In the genomic region with DNA sequence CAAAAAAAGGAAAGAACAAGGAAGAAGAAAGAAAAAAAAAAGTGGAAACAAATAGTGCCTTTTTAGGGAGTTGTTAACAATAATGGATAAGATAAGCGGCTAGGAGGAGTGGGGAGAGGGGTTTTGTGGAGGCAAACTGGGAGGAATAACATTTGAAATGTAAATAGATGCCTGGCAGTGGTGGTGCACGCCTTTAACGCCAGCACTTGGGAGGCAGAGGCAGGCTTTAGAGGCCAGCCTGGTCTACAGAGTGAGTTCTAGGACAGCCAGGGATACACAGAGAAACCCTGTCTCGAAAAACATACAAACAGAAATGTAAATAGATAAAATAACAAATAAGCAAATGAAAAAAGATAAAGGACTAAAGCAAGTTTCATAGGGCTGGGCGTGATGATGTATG, we compare ENCODE assay signal across 8 mouse cellular contexts. TPM values are rescaled to one million over a fixed set of nuclear protein-coding genes. Genes with fewer than 3 reads are reported as not detected.
DNase-seq lines count a peak whose midpoint lies in the region; ATAC-seq and TF ChIP-seq lines count a peak whose summit lies in the region.

No protein-coding gene starts in this region.

- peaks cover 11% of the 10 kb centered on the region; the same call in 1 of the 2 replicates for H3K36me3 ChIP-seq in kidney, embryonic 16.5 days (ENCODE audit: insufficient read depth, low read length)
- H3K36me3 ChIP-seq in embryonic facial prominence, embryonic 10.5 days (replicated peaks), result peaks cover 18% of the 10 kb centered on the region
- peaks cover 13% of the 10 kb centered on the region for H3K36me3 ChIP-seq in intestine, embryonic 14.5 days (ENCODE audit: control insufficient read depth, insufficient read depth, low read length)
- H3K36me3 ChIP-seq in myocyte (ENCODE audit: control insufficient read depth, insufficient read depth), result no peaks in the 10 kb centered on the region

- peak overlapping the region; percentile 43 for H3K4me2 ChIP-seq in kidney, embryonic 16.5 days (replicated peaks; ENCODE audit: low read depth, low read length)
- peak overlapping the region; percentile 86 for H3K4me2 ChIP-seq in intestine, embryonic 14.5 days (ENCODE audit: low read length)
- H3K4me2 ChIP-seq in myocyte (ENCODE audit: low read depth), result peak overlapping the region; percentile 57

- H3K4me3 ChIP-seq in kidney, embryonic 16.5 days (ENCODE audit: low read length), result peak overlapping the region; percentile 95
- H3K4me3 ChIP-seq in embryonic facial prominence, embryonic 10.5 days, result peak overlapping the region; percentile 88
- H3K4me3 ChIP-seq in intestine, embryonic 14.5 days (ENCODE audit: low read depth, low read length), result peak overlapping the region; percentile 94; the same call in 1 of the 2 replicates
- H3K4me3 ChIP-seq in myocyte, result peak overlapping the region; percentile 64

- intact Hi-C loops in gastrocnemius, postnatal 14 days (cut with DNase I; ENCODE audit: low total_unique reads), result no loop called here

- H3K9ac ChIP-seq in kidney, embryonic 16.5 days (replicated peaks; ENCODE audit: low read length), result 0 out of 2 replicates have a peak overlapping the region, but pooled peaks have one; percentile 39
- H3K9ac ChIP-seq in intestine, embryonic 14.5 days (ENCODE audit: low read length), result no peak overlapping the region; the same call in 1 of the 2 replicates

- no peak overlapping the region for H3ac ChIP-seq in myocyte (ENCODE audit: control insufficient read depth, insufficient read length)

- no peaks in the 10 kb centered on the region for H3K9me3 ChIP-seq in kidney, embryonic 16.5 days (ENCODE audit: low read length)
- no peaks in the 10 kb centered on the region for H3K9me3 ChIP-seq in embryonic facial prominence, embryonic 10.5 days
- H3K9me3 ChIP-seq in intestine, embryonic 14.5 days (ENCODE audit: control insufficient read depth, low read length), result no peaks in the 10 kb centered on the region

- no peaks in the 10 kb centered on the region for H3K79me2 ChIP-seq in myocyte (ENCODE audit: control insufficient read depth, insufficient read depth)

- peaks cover 20% of the 10 kb centered on the region for H3K4me1 ChIP-seq in kidney, embryonic 16.5 days (ENCODE audit: insufficient read depth, low read length)
- peaks cover 21% of the 10 kb centered on the region for H3K4me1 ChIP-seq in embryonic facial prominence, embryonic 10.5 days
- H3K4me1 ChIP-seq in intestine, embryonic 14.5 days (replicated peaks; ENCODE audit: control insufficient read depth, insufficient read depth, low read length), result peaks cover 13% of the 10 kb centered on the region

- peak overlapping the region; percentile 56; the same call in 1 of the 2 replicates for H3K27ac ChIP-seq in kidney, embryonic 16.5 days (ENCODE audit: low read length)
- H3K27ac ChIP-seq in embryonic facial prominence, embryonic 10.5 days (replicated peaks), result peak overlapping the region; percentile 10; the same call in 1 of the 2 replicates
- H3K27ac ChIP-seq in intestine, embryonic 14.5 days (ENCODE audit: low read depth), result no peak overlapping the region

- DNase-seq in kidney, adult 8-10 months, result no peak
- no peak for DNase-seq in embryonic facial prominence, embryonic 10.5 days (ENCODE audit: low spot score)
- DNase-seq in intestine, embryonic 14.5 days (ENCODE audit: low spot score), result no peak
- DNase-seq in adrenal gland, adult 2 months, result no peak
- no peak for DNase-seq in cerebellum, adult 18-20 months
- DNase-seq in gastrocnemius, postnatal 14 days, result no peak

- TF ChIP-seq POLR2A in myocyte (IDR thresholded peaks at IDR 0.05; ENCODE audit: insufficient read length, low read depth), result no peak

- WGBS in kidney, embryonic 16.5 days, result 38% methylated on average over 5 of the region's 5 CpGs
- 39% methylated on average over 5 of the region's 5 CpGs for WGBS in embryonic facial prominence, embryonic 10.5 days
- 28% methylated on average over 5 of the region's 5 CpGs for WGBS in intestine, embryonic 14.5 days

- ATAC-seq in kidney, embryonic 16.5 days (ENCODE audit: low FRiP score, low TSS enrichment), result no peak
- ATAC-seq in intestine, embryonic 14.5 days (replicated peaks; ENCODE audit: low FRiP score, low TSS enrichment, low read depth), result no peak

- H3K27me3 ChIP-seq in kidney, embryonic 16.5 days (ENCODE audit: insufficient read depth, low read length), result no peaks in the 10 kb centered on the region
- H3K27me3 ChIP-seq in embryonic facial prominence, embryonic 10.5 days (replicated peaks; ENCODE audit: low read depth, poor library complexity, severe bottlenecking), result no peaks in the 10 kb centered on the region
- no peaks in the 10 kb centered on the region for H3K27me3 ChIP-seq in intestine, embryonic 14.5 days (replicated peaks; ENCODE audit: control insufficient read depth, insufficient read depth, low read length)
- no peaks in the 10 kb centered on the region for H3K27me3 ChIP-seq in myocyte (ENCODE audit: control insufficient read depth, insufficient read depth, insufficient read length)

TF ChIP-seq in myocyte, 11 proteins besides CTCF, POLR2A, EP300 and RAD21:
- TF ChIP-seq REST (IDR thresholded peaks at IDR 0.05; ENCODE audit: insufficient read depth, insufficient read length) (no peak), SRF (IDR thresholded peaks at IDR 0.05; ENCODE audit: control insufficient read depth, insufficient read length, low read depth) (no peak), USF1 (IDR thresholded peaks at IDR 0.05; ENCODE audit: low read depth) (no peak), MYOG (IDR thresholded peaks at IDR 0.05; ENCODE audit: control insufficient read depth in 1 of 3, insufficient read depth in 1 of 3, insufficient read length in 2 of 3, low read depth in 2 of 3) (no peak), TCF3 (IDR thresholded peaks at IDR 0.05; ENCODE audit: insufficient read length, low read depth) (no peak), MYOD1 (IDR thresholded peaks at IDR 0.05; ENCODE audit: control insufficient read depth in 1 of 3, insufficient read length in 2 of 3, low read depth in 2 of 3) (no peak), E2F4 (IDR thresholded peaks at IDR 0.05; ENCODE audit: insufficient read depth) (no peak), POLR2AphosphoS2 (IDR thresholded peaks at IDR 0.05; ENCODE audit: insufficient read length, low read depth) (no peak), CEBPB (IDR thresholded peaks at IDR 0.05; ENCODE audit: insufficient read depth, poor library complexity, severe bottlenecking) (no peak), MAX (IDR thresholded peaks at IDR 0.05; ENCODE audit: low read depth) (no peak), TCF12 (IDR thresholded peaks at IDR 0.05; ENCODE audit: insufficient read depth, poor library complexity, severe bottlenecking) (no peak)

RNA-seq across cellular contexts. Expression of gene Atg2a, which starts 0.7 kb away (rescaled TPM):
- 12.1 and 13.1 TPM in 2 replicates for polyA plus RNA-seq in kidney, embryonic 16.5 days (2015; fragmentation: Nextera tagmentation; extraction: Ambion mirVana)
- polyA plus RNA-seq in embryonic facial prominence, embryonic 10.5 days (2016; fragmentation: Nextera tagmentation; extraction: Ambion mirVana), result 12.5 and 13.6 TPM in 2 replicates
- polyA plus RNA-seq in intestine, embryonic 14.5 days (2014; fragmentation: Nextera tagmentation; extraction: Ambion mirVana), result 11.6 and 12.9 TPM in 2 replicates
- polyA plus RNA-seq in myocyte (2012; fragmentation: generic; extraction: Trizol), result 15.2 TPM
- total RNA-seq in adrenal gland, adult 2 months (2021), result 10 to 100 TPM; 31.0 to 36.0 TPM
- polyA plus RNA-seq in adrenal gland, adult 2 months (2012; rRNA removed), result 105 and 108 TPM in 2 replicates
- 10 to 100 TPM; 12.7 to 14.6 TPM for total RNA-seq in gastrocnemius, postnatal 14 days (2021)

RNA-seq across cellular contexts. Expression of gene Ppp2r5b, which starts 5.1 kb away (rescaled TPM):
- polyA plus RNA-seq in kidney, embryonic 16.5 days (2015; fragmentation: Nextera tagmentation; extraction: Ambion mirVana), result 27.5 and 31.0 TPM in 2 replicates
- 25.5 and 26.3 TPM in 2 replicates for polyA plus RNA-seq in embryonic facial prominence, embryonic 10.5 days (2016; fragmentation: Nextera tagmentation; extraction: Ambion mirVana)
- polyA plus RNA-seq in intestine, embryonic 14.5 days (2014; fragmentation: Nextera tagmentation; extraction: Ambion mirVana), result 24.1 and 27.5 TPM in 2 replicates
- 51.4 TPM for polyA plus RNA-seq in myocyte (2012; fragmentation: generic; extraction: Trizol)
- 100 to 1,000 TPM in 1 of 2 experiments, 10 to 100 TPM in 1; 87.1 to 123 TPM for total RNA-seq in adrenal gland, adult 2 months (2021)
- 247 and 266 TPM in 2 replicates for polyA plus RNA-seq in adrenal gland, adult 2 months (2012; rRNA removed)
- 10 to 100 TPM; 22.4 to 24.7 TPM for total RNA-seq in gastrocnemius, postnatal 14 days (2021)

RNA-seq across cellular contexts. Expression of gene Gpha2, which starts 14.5 kb away (rescaled TPM):
- 0.73 and 1.4 TPM in 2 replicates for polyA plus RNA-seq in kidney, embryonic 16.5 days (2015; fragmentation: Nextera tagmentation; extraction: Ambion mirVana)
- 0.98 and 1.3 TPM in 2 replicates for polyA plus RNA-seq in embryonic facial prominence, embryonic 10.5 days (2016; fragmentation: Nextera tagmentation; extraction: Ambion mirVana)
- 0.53 and 1.1 TPM in 2 replicates for polyA plus RNA-seq in intestine, embryonic 14.5 days (2014; fragmentation: Nextera tagmentation; extraction: Ambion mirVana)
- 0.40 TPM for polyA plus RNA-seq in myocyte (2012; fragmentation: generic; extraction: Trizol)
- total RNA-seq in adrenal gland, adult 2 months (2021), result 10 to 100 TPM; 18.7 to 23.7 TPM
- 237 and 302 TPM in 2 replicates for polyA plus RNA-seq in adrenal gland, adult 2 months (2012; rRNA removed)
- total RNA-seq in gastrocnemius, postnatal 14 days (2021), result not detected

RNA-seq across cellular contexts. Expression of gene Ehd1, which starts 35.8 kb away (rescaled TPM):
- polyA plus RNA-seq in kidney, embryonic 16.5 days (2015; fragmentation: Nextera tagmentation; extraction: Ambion mirVana), result 84.2 and 89.5 TPM in 2 replicates
- 81.8 and 83.5 TPM in 2 replicates for polyA plus RNA-seq in embryonic facial prominence, embryonic 10.5 days (2016; fragmentation: Nextera tagmentation; extraction: Ambion mirVana)
- polyA plus RNA-seq in intestine, embryonic 14.5 days (2014; fragmentation: Nextera tagmentation; extraction: Ambion mirVana), result 46.9 and 47.7 TPM in 2 replicates
- 433 TPM for polyA plus RNA-seq in myocyte (2012; fragmentation: generic; extraction: Trizol)
- 100 to 1,000 TPM; 129 to 133 TPM for total RNA-seq in adrenal gland, adult 2 months (2021)
- 470 and 474 TPM in 2 replicates for polyA plus RNA-seq in adrenal gland, adult 2 months (2012; rRNA removed)
- total RNA-seq in gastrocnemius, postnatal 14 days (2021), result 10 to 100 TPM; 40.5 to 50.8 TPM

RNA-seq across cellular contexts. Expression of gene Majin, which starts 56.5 kb away (rescaled TPM):
- not detected in 2 replicates for polyA plus RNA-seq in kidney, embryonic 16.5 days (2015; fragmentation: Nextera tagmentation; extraction: Ambion mirVana)
- polyA plus RNA-seq in embryonic facial prominence, embryonic 10.5 days (2016; fragmentation: Nextera tagmentation; extraction: Ambion mirVana), result not detected in 2 replicates
- not detected in 2 replicates for polyA plus RNA-seq in intestine, embryonic 14.5 days (2014; fragmentation: Nextera tagmentation; extraction: Ambion mirVana)
- polyA plus RNA-seq in myocyte (2012; fragmentation: generic; extraction: Trizol), result not detected
- 1 to 10 TPM; 2.4 to 4.1 TPM for total RNA-seq in adrenal gland, adult 2 months (2021)
- polyA plus RNA-seq in adrenal gland, adult 2 months (2012; rRNA removed), result 0.56 and 0.72 TPM in 2 replicates
- not detected for total RNA-seq in gastrocnemius, postnatal 14 days (2021)

Comparison
In these comparisons a context has a peak if more than half of its experiments do, and no peak if none do; other contexts are left out.
1. RNA of gene Gpha2, which starts 14.5 kb away (polyA plus RNA-seq): 237 to 302 TPM in adrenal gland, adult 2 months; 0.73 to 1.4 TPM in kidney, embryonic 16.5 days, 0.98 to 1.3 TPM in embryonic facial prominence, embryonic 10.5 days, 0.53 to 1.1 TPM in intestine, embryonic 14.5 days and 0.40 TPM in myocyte (single experiment); every median in the first group is over 10 times any median in the second.
2. Peak in every context shown above with its lines, with median percentiles within 50 percentile points of each other: H3K4me2 ChIP-seq and H3K4me3 ChIP-seq.